18 mouse cellular contexts compared by ENCODE assay signal in genomic region chr10:109046988-109047387, GRCm38 (mm10). TPM values are rescaled to one million over a fixed set of nuclear protein-coding genes. Genes with fewer than 3 reads are reported as not detected.
"Had no signal": no experiment of that assay in that cellular context is flagged by ENCODE, and none has a peak within 500 bp of the region (broad histone marks: within the 10 kb centered on the region; RNA-seq: fewer than 3 reads in every experiment).

No protein-coding gene starts in this region.

- H3K4me1 ChIP-seq: liver, embryonic 15.5 days; lung, embryonic 15.5 days; megakaryocyte, embryonic 14.5 days; midbrain, embryonic 13.5 days; midbrain, embryonic 15.5 days; neural tube, embryonic 12.5 days; stomach, embryonic 15.5 days had no signal

- H3K27me3 ChIP-seq: liver, embryonic 15.5 days; lung, embryonic 15.5 days; megakaryocyte, embryonic 14.5 days; midbrain, embryonic 13.5 days; midbrain, embryonic 15.5 days; neural tube, embryonic 12.5 days; stomach, embryonic 15.5 days had no signal

- ATAC-seq: liver, postnatal 0 days; lung, postnatal 0 days; midbrain, embryonic 13.5 days; midbrain, embryonic 15.5 days had no signal

- DNase-seq: liver, postnatal 0 days; lung, adult 2 months; lung, postnatal 14 days; lung, postnatal 36 days; right cerebral cortex, postnatal 14 days; thymus, adult 18-20 months; thymus, postnatal 14 days; thymus, postnatal 36 days had no signal

- H3K9me3 ChIP-seq: liver, embryonic 15.5 days; lung, embryonic 15.5 days; midbrain, embryonic 13.5 days; midbrain, embryonic 15.5 days; neural tube, embryonic 12.5 days; stomach, embryonic 15.5 days had no signal

- H3K27ac ChIP-seq: liver, embryonic 15.5 days; lung, embryonic 15.5 days; macrophage; midbrain, embryonic 13.5 days; midbrain, embryonic 15.5 days; neural tube, embryonic 12.5 days; stomach, embryonic 15.5 days; stomach, postnatal 0 days had no signal

- H3K36me3 ChIP-seq: liver, embryonic 15.5 days; lung, embryonic 15.5 days; midbrain, embryonic 13.5 days; midbrain, embryonic 15.5 days; neural tube, embryonic 12.5 days; stomach, embryonic 15.5 days had no signal

- H3K4me3 ChIP-seq: liver, embryonic 15.5 days; lung, embryonic 15.5 days; megakaryocyte, embryonic 14.5 days; midbrain, embryonic 13.5 days; midbrain, embryonic 15.5 days; neural tube, embryonic 12.5 days; stomach, embryonic 15.5 days had no signal

RNA-seq across cellular contexts. Expression of gene Syt1, which starts 36.2 kb away (rescaled TPM):
- polyA plus RNA-seq: macrophage had no signal
